Mouse (Mus musculus) layer of hippocampus, postnatal 36 days (tissue): Measurements from ENCODE around the gene Palmd. TPM values are rescaled to one million over a fixed set of nuclear protein-coding genes. Genes with fewer than 3 reads are reported as not detected.

Source experiments
- DNase-seq, 2 experiments: peaks; one replicate each; pipeline ENCODE4 v3.0.0; 2022
- total RNA-seq, 2 experiments: library from RNA; stranded (reverse); gene quantifications; 2 replicates each; pipeline ENCODE4 v1.2.3; 2021

The Palmd gene
- total RNA-seq, 2 experiments from 2014 or later, result 29.1 to 31.8 TPM

DNA sequence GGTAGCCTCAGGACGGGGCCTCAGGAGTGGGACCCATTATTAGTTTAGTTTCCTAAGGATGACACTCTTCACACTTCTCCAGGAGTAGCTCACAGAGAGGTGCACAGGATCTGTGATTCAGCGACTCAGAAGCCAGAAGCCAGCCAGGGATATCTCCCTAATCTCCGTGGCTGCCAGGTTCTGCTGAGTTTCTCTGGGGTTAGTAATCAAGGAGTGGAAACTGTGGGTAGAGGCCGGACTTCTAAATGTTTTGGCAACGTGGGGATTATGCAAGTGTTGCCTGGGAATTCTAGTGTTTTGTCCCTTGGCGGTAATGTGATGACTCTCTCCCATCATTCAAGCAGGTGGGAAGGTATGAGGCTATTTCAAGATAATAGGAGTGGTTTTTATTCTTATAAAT is 13.7 kb downstream of the Palmd start:
- DNase-seq, result no peak

DNA sequence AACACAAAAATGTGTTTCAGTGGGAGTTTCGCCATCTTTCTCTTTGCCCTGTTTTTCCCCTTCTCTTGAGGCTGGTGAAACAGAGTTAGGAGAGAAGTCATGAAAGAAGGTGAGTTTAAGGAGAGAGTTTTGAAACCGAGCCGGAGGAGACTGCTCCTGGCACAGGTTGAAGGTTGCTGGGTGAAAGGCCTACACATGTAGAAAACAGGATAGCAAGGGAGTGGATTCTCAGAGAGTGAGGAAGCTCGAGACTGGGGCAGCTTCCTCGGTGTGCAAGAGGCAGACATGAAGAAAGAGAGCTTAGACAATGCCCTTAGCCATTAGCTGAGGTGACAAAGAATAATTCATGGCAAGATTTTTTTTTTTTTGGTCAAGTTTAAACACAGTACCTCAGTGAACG is 15.4 kb downstream of the Palmd start:
- no peak for DNase-seq

DNA sequence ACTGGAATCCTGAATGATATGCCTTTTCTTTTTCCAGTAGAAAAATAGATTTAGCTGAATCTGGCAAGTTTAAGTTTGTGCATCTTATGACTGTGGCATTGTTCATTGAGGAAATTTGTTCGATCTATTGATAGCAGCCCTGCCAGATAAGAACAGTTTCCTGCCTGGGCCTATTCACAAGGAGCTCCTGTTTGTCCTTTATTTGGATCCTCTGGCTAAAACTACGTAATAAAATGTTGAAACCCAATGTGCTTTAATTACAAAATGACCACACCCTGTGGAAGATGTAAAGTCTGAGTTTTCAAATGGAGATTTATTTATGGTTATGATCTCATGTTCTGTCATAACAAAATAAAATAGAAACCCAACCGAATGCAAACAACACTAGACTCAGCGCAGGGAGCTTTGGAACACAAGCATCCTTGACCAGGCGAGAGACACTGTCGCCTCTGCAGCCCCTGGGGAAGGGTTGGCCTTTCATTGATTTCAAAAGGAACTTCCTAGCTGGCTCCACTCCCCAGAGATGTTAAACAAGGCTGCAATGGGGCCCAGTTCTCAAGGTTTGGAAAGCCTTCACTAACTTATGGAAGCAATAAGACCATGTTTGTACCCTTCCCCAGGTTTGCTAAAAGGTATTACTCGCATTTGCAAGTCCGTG is 16.4 kb downstream of the Palmd start:
- no peak for DNase-seq

DNA sequence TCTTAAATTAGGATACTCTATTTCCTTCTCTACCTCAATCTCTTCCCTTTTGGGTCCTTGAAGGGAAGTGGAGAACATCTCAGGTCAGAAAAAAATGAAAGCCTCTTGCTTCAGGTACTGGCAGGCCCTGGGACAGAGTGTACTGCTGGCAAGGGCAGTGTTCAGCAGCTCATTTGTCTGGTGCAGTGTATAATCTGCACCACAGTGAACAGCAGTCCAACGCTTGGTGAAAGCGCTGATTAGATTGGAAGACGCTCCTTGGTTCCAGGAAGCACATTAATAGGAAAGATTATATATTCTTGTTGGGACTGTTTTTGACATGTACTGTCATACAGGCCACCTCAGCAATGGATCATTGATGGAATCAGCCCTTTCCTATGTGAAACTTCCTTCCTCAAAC is 17.3 kb downstream of the Palmd start:
- DNase-seq, result no peak

DNA sequence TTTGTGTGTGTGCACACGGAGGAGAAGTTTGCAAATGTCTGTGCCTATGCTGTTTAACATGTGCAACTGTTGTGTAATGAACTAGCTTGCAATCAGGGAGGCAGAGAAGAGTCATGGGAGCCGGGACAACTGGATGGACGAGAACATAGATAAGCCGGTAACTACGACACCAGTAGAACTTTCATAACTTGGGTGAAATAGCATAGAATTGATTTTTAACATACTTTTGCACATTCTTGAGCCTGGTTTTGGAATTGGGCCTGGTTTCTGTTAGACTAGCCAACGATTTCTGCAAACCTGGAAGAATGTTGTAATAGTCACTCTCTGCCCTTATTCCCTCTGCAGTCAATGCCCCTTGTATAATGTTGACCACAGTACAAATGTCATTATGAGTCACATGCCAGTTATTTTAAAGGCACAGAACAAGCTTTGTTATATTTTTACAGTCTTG is 18.1 kb downstream of the Palmd start:
- no peak for DNase-seq

DNA sequence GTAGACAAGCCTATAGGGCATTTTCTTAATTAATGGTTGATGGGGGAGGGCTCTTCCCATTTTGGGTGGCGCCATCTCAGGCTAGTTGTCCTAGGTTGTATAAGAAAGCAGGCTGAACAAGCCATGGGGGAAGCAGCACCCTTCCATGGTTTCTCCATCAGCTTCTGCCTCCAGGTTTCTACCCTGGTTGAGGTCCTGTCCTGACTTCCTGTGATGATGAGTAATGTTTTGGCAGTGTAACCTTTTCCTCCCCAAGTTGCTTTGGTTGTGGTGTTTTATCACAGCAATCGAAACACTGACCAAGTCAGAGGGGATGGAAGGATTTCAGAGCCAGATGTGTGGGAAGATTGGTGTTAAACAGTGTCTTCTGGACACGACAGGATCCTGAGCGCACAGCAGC is 22.3 kb downstream of the Palmd start:
- DNase-seq, result no peak

DNA sequence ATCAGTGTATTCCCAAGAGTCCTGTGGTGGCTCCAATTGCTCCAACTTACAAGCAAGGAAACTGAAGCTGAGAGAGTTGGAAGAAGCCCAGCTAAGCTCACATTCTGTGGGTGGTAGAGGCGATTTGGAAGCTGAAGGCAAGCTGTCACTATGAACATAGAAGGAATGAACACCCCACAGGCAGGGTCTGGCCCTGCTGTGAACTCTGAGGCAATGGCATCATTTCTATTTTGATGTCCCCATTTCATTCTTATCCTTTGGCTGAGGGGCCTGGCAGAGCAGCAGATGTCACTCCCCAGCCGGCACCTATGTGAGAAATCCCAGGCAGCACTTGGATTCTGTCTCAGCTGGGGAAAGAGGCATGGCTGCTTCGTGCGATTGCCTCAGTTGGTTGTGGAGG is 25.4 kb downstream of the Palmd start:
- DNase-seq, result peak in 1 of 2 experiments; percentile 19

DNA sequence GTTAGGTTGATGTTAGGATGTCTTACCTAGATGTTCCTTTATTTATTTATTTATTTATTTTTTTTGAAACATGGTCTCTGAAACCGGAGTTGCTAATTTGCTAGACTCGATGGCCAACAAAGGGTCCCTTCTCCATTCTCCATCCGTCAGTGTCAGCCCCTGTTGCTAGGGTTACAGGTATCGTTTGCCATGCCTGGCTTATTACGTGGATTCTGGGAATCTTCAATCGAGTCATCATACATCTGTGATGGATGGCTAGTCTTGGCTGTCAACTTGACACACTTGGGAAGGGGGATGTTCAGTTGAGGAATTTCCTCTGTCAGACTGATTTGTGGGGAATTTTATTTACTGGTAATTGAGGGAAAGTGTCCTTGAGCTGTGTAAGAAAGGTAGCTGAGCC is 26.0 kb downstream of the Palmd start:
- DNase-seq, result no peak

DNA sequence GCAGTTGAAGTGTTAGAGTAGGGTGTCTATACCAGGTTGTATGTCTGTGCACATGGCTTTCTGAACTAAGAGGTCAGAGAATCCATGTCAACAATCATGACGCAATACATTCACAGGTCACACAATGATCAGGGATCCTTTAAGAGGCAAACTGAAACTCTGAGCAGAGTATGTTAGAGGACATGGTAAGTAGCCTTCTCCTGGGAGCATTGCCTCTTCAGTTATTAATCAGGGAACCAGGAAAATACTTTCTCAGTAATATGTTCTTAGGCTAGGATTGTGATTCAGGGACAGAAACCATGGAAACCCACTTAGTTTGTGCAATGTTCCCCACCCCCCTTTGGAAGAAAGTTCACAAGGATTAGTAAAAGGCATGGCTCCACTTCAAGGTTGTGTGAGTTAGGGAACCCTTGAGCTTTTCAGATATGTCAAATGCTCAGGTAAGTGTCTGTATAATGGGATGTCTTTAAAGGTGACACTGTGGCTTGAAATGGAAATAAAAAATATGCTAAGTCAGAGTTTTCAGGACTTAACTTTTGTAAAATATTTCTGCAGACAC is 27.1 kb downstream of the Palmd start:
- no peak for DNase-seq

DNA sequence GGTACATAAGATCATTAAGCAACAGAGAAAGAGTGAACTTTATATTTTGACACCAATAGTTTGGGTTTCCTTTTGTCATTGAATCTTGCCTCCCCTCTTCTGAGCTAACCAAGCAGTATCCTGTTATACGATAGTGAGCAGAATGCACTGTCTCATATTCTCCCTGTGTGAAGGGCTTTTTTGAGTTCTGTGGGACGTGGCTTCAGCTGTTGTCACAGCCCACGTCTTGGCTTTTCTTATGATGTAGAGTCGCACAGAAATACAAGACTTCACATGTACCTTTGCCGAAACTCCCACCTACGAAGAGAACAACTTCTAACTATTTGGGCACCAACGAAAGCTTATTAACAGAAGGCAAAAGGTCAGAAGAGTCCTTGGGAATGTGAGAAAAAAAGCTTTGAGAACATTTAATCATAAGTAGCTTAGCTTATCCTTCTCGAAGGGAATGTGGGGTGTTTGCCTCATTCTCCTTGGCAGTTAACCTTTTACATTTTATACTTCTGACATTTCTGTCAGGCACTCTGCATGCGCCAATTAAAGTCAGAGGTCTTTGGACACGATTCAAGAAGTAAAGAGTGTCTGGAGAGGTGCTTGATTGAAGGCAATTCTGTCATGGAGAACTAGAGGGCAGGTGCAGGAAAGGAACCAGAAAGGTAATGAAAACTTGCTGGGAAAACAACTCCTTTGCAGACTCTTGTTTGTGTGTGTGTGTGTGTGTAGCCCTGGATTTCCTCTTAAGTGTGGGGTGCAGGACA is 27.8 kb downstream of the Palmd start:
- peak in 1 of 2 experiments; percentile 24 for DNase-seq

DNA sequence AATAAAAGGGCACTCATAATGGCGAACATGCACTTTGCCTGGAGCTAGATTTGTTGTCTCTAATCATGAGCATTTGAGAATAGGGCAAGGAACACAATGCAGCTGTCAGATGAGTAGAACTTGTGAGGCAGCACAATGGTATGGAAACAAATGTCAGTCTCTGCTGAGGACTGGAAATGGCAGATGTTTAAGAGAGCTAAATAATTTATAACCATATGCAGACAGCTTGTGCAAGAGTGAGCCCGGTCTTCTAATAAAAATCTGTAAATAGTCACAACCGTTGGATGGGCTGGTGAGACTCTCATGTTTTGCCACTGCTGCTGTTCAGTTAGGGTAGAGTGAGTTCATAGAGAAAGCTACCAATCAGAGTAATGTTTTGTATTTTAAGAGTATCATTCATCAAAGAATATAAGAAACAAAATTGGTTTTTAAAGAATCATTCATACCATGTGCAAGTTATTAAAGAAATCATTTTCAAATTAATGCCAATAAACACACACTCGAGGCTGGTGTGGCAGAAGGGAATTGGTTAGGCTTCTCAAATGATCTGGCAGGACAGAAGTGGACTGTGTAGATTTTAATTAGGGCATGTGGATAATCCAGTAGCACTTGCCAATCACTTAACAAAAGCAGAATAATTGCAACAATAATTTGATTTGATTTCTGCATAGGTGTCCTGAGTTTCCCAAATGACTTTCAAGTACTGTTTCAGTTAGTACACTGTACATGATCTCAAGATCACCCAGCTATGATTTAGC is 31.7 kb downstream of the Palmd start:
- no peak for DNase-seq

DNA sequence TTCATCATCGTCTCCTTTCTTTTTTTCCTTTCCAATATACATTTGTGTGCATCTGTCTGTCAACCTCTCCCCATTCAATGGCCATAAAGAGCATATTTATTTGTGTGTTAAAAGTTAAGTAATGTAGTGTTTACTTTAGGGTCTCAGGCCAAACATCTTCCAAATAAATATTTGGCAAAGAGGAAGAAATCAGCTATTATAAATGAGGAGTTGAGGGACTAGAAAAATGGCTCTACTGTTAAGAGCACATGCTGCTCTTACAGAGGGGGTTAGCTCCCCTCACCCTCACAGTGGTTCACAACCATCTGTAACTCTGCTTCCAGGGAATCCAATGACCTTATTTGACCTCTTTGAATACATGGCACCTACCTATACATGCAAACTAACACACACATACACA is 35.6 kb downstream of the Palmd start:
- no peak for DNase-seq

DNA sequence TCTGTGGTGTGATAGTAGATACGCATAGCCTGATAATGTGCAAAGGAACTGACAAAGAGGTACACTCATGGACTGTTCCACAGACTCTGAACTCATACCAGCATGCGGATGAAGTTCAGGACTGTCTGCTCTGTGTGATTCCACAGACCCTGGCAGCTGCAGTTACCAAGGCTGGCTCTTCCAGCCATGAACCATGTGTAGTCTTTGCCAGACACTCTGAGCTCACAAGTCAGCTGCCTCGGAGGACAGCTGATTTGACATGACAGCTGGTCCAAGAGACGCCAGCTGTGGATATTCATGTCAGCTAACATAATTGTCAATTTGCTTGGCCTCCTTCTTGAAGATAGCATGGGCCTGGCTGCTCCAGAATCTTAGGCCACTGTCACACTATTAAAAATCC is 39.8 kb downstream of the Palmd start:
- no peak for DNase-seq

DNA sequence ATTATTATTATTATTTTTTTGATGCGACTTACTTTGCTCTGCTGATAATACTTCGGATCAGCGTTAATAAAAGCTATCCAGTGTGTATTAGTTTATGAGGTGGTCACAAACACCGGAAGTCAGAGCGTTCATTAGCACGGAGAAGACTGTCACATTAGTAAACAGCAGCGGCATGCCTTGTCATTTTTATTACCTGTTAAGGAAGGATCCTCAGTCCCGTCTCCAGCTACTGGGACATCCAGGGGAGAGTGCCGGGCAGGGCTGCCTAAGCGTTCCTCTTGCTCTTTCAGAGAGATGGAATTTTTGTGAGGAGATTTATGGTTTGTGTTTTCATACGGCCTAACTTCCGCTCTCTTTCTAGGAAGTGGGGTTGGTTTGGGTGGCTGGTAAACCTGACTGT is 45.7 kb downstream of the Palmd start:
- DNase-seq, result no peak

DNA sequence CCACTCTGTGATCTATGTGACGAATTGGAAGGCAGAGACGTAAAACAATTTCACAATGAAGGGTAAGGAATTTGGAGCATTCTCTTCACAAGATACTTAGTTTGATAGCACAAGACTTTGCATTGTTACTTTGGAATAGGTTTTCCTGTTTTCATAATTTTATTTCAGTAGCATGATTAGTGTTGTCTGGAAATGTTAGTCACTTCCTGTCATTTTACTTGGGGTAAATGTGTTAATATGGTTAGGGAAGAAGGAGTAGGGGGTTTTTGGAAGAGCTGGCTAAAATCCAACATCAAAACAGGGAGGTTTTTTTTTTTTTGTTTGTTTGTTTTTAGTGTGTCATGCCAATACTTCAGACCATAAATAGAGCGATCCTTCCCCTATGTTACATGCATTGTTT is 47.3 kb downstream of the Palmd start:
- DNase-seq, result no peak

DNA sequence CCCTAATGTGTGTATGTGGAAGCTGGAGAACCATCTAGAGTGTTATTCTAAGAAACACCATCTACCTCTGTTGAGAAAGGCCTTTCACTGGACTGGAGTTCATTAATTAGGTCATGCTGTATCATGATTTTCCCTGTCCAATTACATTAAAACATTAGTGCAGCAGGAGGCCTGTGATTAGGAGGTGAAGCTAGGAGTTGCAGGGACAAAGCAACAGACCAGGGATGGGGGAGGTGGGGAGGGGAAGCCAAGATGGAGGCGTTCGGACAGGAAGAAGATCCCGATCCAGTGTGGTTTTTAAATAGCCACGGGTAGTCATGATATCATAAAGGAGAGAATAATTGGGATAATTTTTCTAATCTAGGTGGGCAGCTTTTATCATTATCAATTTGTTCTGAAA is 51.8 kb downstream of the Palmd start:
- no peak for DNase-seq

DNA sequence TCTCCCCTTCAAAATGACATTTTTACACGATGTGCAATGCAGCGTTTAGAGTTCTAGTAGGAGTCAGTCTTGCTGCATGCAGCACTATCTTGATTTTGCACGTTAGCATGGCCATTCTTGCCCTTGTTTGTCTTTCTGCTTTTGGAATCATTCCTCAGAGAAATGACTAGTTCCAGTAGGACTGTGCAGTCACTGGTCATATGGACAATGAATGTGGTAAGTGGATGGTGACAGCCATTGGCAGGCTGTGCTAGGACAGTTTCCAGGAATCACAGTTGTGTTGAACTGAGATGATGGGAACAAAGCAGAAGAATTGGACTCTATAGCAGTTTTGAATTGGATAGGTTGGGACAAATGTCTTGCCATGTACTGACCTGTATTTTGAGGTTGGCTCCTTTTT is 53.9 kb downstream of the Palmd start:
- no peak for DNase-seq

DNA sequence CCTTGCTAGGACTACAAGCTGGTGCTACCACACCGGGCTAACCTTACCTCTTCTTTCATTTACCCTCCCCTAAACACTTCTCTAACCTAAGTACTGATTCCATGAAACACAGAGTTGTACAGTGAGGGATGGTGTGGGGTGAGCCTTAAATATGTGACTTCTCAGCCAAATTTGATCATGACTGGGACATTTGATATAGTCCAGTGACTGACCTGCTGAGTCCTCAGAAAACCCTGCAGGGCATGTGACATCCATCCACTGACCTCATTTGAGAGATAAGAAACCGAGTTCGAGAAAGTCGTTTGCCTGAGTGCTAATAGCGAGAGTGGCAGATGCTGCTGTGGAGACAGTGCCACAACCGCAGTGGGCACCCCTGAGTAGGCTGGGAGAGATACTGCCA is 54.4 kb downstream of the Palmd start:
- DNase-seq, result no peak

DNA sequence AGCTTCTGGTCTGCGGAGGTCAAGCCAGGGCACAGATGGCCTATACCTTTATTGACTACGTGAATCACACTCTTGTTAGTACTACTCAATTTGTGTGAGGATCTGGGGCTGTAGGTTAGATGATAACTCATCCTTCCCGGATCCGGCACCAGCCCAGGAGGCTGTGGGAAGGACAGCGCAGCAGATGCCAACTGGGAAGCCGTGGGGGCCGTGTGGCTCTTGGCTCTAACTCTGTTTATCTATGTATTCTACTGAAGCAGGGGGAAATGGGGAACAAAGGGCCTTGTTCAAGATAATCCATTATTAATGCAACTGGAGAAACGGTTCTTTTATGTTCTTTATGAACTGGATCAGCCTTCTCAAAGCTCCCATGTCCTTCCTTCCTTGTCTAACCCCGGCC is 62.2 kb downstream of the Palmd start:
- no peak for DNase-seq

DNA sequence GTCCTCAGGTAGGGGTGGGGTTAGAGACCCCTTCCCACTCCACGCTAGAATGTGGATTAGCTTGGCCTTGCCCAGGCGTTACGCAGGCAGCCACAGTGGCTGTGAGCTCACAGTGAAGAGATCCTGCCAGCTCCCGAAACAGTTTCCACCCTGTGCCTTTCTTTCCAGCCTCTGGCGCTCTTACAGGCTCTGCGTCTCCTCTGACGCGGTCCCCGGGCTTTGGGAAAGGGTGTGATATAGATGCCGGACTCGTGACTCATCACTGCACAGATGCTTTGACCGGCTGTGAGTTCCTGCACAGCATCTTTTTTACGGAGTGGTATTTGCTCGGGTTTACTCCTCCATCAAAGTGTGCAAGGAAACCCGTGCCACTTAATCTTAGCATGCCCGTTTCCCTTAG is 62.9 kb downstream of the Palmd start:
- DNase-seq, result peak; percentile 55 to 63

DNA sequence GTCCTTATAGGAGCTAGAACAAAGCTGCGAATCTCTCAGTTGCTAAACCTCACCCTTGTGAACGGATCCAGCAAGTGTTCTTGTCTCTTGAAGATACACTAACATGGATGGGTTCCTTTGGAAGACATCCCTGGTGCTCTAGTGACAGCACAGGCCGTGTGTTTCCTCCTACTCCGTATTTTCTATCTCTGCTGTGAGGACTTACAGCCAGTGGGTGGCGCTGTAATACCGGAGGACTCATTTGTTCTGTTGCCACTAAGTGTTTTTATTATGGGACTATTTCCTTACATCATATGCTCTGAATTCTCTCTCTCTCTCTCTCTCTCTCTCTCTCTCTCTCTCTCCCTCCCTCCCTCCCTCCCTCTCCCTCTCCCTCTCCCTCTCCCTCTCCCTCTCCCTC is 64.6 kb downstream of the Palmd start:
- DNase-seq, result peak; percentile 78 to 83

DNA sequence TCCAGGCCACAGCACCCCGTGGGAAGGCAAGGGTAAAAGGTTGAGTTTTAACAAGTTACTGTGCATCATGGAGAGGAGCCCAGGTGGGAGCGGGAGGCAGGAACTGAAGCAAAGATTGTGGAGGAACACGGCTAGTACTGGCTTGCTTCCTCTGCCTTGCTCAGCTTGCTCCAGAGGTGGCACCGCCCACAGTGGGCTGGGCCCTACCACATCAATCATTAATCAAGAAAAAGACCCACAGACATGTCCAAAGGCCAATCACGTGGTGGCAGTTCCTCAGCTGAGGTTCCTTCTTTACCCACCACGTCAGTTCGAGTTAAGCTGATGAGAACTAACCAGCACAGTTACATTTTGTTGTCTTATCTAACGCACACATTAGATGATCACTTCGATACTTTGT is 75.9 kb downstream of the Palmd start:
- no peak for DNase-seq

DNA sequence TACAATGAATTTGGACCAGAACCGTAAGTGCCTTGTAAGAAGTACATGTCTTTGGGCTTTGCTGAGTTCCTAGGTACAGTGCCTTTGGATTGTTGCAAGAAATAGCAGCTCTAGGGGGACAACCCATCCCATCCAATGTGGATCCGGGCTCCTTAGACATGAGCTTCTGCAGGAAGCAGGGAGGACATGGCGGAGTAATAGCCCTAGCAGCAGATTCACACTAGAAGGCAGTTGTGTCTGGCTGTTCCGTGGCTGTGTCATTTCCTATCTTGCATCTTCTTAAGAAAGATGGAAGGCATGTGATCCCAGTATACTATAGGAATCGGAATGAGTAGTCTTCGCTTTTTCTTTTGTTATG is 76.6 kb downstream of the Palmd start:
- DNase-seq, result no peak
